Mouse (Mus musculus) A20 (cell line): ENCODE data around the gene Mctp1.
"Not testable (repeated sequence)": the region's sequence is repeated elsewhere in the genome, so short reads cannot be mapped to it uniquely, and the experiment has no call there.

ENCODE experiments used
- DNase-seq: peaks from one replicate; pipeline ENCODE4 v3.0.0-alpha.2; 2011; ENCODE audit warnings: low read depth, low spot score

Mctp1 gene

DNA sequence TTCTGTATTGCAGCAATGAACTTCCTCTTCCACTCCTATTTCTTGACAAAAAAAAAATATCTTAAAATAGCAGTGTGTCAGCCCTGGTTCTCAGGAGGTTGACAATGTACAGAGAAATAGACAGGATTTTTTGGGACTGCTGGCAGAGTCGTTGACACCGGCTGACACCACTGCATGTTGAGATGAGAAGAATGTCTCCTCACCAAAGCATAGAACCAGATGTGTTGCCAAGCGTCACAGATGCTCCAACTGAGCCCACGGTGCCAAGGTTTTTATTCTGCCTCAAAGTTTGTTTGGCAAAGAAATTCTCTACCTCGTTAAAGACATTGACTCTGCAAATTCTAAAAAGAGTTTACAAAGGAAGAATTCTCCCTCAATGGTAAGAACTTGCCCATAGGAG, 548.6 kb downstream of the Mctp1 start:
- no peak for DNase-seq

DNA sequence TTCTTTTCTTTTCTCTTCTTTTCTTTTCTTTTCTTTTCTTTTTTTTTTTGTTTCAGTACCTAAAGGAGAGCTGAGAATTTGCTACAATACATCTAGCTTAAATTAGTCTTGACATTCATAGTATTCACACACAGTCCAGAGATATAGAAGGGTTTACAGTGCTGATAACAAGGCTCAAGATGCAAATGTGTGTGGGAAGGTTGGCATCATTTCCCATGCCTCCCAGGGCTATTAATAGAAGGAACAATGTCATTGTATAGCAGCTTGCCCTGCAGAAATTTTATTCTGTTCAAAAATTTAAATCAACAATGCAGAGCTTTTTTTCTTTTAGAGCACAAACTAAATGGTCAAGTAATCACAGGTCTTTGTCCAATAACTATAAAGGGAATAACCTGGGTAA, 564.9 kb downstream of the Mctp1 start:
- DNase-seq: no peak

DNA sequence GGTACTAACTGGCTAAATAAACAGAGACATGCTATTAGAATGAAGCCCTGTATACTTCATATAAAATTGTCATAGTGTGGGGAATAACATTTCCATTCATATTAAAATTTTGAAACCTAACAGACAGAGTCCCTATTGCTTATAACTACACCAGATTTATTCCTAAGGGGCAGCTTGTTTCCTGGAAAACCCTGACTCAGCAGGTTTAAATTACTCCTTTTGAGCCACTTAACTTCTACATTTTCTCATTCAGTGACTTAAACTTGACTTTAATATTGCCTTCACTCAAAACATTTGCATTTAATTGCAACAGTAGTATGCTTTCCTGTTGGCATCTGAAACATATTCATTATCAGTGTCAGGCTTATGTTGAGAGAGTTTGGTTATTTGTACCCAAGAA, 583.3 kb downstream of the Mctp1 start:
- no peak for DNase-seq

DNA sequence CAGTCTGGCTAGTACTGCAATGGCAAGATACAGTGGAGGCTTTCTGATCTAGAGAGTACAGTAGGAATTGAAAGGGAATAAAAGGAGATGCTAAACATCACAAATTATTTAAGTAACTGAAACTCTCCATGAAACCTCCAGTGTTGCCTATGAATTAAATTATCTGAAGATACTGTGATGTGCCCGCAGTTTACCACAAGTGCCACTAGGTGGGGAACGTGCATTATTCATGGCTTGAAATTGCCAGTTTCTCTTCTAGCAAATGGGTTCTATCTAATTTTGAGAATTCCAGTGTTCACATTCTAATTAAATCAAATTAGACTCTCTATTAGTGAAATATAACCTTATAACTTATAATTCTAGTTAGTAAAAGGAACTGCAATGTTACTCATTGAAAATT, 585.1 kb downstream of the Mctp1 start:
- peak; percentile 42 for DNase-seq

DNA sequence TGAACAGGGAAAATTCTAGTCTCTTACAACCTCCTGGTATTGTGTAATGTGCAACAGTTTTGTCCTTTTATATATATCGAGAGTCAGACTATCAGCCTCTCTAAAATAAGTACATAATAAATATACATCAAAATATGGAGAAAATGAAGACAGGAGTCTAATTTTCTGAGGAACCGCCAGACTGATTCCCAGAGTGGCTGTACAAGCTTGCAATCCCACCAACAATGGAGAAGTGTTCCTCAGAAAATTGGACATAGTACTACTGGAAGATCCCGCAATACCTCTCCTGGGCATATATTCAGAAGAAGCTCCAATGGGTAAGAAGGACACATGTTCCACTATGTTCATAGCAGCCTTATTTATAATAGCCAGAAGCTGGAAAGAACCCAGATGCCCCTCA, 586.7 kb downstream of the Mctp1 start:
- DNase-seq: not testable (repeated sequence)

DNA sequence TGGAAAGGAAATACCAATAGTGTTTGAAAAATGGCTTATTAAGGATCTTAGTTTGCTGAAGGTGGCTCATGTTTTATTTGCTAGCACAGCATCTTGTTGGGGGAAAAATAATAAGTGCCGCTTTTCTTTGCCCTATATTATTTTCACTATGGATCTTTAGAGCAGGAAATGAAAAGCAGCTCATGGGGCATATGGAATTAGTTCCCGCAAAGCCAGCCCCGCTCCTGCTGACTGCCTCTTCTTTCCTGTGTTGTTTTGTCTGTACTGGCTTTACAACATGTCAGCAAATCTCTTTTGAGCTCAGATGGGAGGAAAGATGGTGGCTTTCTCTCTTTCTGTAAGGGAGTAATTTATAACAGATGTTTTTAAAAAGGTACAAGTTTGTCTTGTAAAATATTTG, 618.3 kb downstream of the Mctp1 start:
- DNase-seq: no peak

DNA sequence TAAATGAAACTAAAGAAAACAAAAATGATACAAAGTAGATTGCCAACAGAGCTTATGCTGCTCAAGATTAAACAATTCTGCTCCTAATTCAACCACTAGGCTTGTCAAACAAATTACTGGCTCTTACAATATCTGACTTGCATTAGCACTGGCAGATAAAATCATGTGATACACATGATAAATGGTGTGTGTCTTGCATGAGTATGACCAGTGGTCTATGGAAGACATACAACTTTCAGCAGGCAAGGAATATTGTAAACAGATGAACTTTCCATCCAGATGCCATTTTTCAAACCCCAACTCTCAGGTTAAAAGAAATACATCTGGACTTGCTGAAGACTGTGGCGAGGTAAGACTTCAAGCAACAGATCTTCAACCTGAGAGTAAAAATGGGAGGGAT, 619.3 kb downstream of the Mctp1 start:
- DNase-seq: no peak

DNA sequence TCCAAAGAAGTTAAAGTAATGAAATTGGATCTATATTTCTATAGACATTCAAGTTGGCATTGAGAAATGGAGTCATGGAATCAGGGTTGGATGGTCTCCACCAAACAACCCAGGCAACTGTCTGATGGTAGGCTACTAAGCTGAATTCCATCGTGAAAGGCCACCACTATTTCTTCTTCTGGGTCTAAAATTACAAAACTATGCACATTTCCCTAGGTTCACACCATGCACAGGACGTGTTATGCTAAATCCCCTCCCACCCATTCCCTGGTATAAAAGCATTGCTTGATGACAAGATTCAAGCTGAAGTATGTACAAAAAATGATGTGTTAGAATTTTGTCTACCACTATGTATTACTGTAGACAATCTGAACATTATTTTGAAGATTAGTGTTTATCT, 634.5 kb downstream of the Mctp1 start:
- DNase-seq: no peak

DNA sequence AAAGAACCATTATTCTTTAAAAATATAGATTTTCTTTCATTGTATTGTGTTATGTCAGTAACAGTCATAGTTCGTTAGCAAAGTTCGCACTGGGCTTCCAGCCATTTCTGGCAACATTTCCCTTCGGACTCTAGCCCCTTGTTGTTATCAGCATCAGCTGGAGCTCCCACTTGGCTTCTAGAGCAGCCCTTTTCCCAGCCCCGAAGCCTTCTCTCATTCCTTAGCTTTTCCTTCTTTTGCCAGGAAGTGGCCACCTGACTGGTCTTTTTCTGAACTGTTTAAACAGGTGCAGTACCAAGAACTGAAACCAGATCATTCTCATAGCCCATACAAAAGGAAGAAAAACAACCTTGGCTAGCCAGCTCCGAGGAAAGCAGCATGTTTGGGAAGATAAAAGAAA, 645.3 kb downstream of the Mctp1 start:
- no peak for DNase-seq

DNA sequence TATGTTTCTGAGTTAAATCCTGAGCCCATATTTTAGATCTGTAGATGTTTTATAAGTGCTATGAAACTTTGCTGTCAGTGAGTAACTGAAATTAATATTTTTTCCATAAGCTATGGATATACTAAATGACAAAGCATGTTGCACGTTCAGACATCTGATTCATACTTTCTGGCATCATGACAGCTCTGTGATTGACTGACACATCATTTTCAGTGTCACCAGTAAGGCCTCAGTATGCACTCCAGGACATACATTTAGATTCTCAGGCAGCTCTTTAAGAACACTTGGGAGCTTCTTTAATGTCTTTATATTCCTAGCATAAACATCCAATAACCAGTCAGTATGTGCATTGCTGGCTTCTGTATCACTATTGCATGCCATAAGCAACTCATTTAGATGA, 659.0 kb downstream of the Mctp1 start:
- no peak for DNase-seq

DNA sequence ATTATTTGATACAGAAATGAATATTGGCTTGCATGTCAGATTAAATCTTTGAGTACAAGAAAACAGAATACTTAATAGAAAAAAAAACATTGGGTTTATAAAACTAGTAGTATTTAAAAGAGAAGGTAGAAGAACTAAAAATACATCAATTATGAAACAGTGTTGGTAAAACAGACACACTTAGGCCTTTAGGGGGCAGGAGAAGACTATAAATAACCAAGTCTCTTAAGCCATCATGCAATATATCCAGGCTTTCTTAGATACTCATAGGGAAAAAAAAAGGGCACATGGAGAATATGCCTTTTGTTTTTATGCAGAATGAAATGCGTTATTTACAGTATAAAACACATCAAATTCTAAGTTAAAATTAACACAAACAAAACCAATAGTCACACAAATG, 661.0 kb downstream of the Mctp1 start:
- DNase-seq: peak; percentile 53

DNA sequence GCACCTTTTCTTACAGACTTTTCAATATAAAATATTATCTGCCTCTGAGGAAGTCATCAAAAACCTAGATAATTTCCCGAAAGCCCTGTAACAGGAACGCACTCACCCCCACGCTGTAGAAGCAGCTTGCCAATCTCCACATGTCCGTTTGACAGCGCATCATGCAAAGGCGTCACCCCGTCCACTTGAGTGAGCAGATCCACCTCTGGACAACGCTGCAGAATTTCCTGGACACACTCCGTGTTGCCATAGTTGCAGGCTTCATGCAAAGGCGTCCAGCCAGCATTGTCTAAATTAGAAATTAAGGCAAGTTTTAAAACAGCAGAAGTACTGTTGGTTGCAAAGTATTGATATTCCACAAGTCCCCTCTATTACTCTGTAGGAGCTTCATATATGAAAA, 662.1 kb downstream of the Mctp1 start:
- DNase-seq: no peak

DNA sequence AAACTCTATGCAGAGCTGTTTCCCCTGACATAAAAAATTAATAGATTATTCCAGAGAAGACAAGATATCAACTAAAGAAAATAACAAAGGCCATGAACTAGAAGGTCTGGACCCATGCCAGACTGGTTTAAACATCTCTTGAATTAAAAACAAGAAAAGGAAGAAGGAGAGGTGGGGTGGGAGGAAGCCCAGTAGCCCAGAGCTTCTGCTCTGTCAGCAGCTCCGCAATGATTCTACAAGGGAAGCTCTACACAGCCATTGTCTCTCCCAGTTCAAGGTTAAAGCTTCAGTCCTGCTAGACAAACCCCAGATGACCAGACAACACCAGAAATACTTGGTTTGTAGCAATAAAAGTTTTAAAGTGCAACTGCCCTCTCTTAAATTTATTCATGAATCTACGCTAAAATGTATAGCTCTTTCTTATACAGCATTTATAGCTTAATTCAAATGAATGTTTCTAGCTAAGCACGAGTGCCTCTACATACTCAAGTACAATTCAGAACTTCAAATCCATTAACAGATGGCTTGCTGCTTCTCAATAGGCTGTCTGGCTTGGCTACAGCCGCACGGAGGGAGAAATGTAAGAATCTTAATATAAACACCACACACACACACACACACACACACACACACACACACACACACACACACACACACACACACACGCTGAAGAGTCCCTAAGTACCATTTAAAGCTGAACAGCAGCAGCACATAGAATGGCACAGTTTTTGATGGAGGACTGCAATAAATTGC, 663.0 kb downstream of the Mctp1 start:
- DNase-seq: no peak

DNA sequence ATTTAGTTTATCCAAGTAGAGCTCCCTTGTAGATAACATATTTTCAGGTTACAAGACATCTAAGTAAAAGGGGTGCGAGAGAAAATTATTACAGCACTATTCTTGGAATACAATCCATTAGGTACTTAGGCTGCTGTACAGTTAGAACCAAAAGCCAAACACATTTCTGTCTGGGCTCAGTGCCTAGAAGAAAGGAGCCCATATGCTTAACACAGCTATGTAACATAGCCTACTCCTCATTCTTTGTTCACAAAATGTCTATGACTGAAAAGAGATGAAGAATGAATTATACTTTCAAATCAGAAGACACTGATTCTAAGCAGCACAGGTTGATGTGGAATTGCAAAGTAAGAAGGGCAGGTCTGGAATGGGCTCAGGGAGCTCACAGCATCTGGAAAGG, 664.1 kb downstream of the Mctp1 start:
- no peak for DNase-seq

DNA sequence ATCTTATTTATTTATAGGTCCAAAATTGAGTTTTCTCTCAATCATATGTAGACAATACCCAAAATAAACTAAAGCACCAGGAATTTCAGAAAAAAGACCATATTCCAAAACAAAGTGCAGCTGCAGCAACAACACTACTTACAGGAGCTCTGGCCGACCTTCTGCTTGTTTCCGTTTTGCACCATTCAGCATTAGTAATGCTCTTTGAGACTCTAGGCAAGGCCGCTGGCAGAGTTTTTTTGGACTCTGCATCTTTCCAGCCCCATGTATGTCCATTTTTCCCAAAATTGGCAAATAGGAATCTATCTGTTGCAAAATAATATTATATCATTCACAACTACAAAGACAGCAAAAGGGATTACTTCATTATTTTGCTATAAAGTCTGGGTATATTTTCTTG, 665.4 kb downstream of the Mctp1 start:
- no peak for DNase-seq

DNA sequence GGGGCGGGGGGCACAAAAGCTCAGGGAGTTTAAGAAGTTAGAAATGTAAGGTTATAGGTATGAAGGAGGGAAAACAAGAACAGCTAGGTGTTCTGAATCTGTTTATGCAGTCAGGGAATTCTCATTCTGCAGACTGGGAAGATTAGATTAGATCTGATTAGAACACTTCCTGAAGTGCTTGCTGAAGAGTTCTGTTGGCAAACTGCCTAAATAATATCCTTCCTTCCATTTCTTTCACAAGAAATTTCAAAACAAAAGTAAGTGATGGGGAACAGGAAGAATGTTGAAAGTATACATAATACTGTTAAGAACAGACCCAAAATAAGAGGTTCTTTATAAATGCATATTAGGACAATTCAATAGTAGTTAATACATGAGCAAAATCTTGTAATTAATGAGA, 678.9 kb downstream of the Mctp1 start:
- DNase-seq: no peak

DNA sequence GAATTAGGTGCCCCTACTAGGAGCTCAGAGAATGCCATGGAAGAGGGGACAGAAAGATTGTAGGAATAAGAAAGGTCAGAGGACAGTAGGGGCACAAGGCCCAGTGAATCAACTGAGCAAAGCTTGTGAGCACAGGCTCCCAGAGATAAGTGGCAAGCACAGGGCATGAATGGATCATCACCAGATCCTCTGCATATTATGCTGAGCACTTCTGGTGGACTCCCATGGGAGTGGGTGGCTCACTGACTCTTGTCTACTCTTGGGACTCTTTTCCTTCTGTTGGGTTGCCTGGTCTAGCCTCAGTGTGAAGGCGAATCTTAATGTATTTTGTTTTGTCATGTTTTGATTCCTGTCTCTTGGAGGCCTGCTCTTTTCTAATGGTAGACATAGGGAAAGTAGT, 684.5 kb downstream of the Mctp1 start:
- DNase-seq: no peak

DNA sequence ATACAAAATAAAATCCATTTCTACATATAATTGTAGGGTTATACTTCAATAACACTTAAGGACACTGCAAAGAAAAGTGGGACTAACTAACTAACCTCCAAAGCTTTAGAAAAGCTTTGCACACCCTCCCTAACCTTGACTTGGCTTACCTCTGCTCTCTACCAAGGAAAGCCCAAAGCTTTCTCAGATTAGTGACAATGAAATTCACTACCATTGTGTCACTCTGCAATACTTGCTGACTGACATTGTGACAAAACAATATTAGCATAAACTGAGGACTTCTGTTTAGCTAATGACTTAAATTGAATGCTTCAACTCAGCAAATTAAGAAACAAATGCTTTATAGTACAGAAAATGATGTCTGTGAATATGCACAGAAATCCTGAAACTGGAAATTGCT, 687.7 kb downstream of the Mctp1 start:
- DNase-seq: no peak
